Mouse (Mus musculus): Measurements from ENCODE around the gene Rictor.

DNA sequence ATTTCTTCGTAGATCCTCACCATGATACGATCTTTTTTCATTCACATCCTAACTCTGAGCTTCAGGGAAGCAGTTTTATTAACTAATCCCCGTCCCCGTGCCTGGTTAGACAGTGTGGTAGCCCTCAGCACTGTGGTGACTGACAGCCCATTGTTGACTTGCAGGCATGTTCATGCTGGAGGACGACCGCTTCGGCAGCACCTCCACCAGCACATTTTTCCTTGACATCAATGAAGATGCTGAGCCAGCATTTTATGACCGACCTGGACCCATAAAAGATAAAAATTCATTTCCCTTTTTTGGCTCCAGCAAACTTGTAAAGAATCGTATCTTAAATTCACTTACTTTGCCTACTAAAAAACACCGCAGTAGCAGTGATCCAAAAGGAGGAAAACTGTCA, 78.0 kb downstream of the Rictor start:
- TF ChIP-seq GATA1 (IDR thresholded peaks at IDR 0.05; ENCODE audit: low read length) = no peak
- no peak for TF ChIP-seq TAL1 (IDR thresholded peaks at IDR 0.05; ENCODE audit: low read length)
